Mouse (Mus musculus): Measurements from ENCODE around the gene D430042O09Rik.
A peak's percentile ranks its signal among the peaks of the same experiment; 100 is the strongest.

D430042O09Rik gene

DNA sequence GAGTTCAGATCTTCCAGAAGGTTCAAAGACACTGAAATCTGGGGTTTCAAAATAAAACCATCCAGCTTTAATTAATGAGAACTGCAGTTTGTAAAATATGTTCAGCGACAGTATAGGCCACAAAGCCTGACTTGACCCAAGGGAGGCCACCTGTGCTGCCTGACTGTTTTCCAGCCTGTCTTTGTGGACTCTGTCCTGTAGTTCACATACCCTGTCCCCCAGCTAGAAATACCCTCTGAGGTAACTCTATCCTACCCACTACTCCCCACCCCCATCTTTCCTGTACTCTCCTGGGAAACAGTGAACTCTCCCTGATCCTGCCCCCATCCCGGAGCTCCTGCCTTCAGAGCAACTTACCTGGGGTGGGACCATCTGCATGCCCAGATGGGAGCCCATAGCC, 175.5 kb downstream of the D430042O09Rik start:
- no peak for DNase-seq

DNA sequence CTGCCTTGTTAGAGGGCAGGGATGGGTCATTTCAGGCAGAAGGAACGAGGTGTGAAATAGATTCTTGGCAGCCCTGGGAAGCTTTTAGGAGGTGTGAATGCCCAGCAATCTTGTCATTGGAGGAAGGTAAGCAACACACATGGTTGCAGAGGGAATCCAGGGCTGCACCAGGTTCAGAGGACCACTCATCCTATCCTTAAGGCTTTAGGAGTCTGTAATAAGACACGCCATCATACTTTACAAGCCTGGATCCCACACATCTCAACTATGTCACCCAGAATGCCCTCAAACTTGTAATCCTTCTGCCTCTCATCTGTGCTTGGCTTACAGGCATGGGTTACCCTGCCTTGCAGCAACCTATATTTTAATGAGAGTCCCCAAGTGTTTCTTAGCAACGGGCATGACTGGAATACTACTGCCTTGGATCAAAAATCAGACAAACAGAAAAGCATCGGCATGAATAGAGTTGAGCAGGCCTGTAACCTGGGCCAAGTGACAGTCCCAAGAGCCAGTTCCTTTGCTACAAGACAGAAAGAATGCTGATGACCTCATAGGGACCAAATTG, 178.5 kb downstream of the D430042O09Rik start:
- DNase-seq, result no peak

DNA sequence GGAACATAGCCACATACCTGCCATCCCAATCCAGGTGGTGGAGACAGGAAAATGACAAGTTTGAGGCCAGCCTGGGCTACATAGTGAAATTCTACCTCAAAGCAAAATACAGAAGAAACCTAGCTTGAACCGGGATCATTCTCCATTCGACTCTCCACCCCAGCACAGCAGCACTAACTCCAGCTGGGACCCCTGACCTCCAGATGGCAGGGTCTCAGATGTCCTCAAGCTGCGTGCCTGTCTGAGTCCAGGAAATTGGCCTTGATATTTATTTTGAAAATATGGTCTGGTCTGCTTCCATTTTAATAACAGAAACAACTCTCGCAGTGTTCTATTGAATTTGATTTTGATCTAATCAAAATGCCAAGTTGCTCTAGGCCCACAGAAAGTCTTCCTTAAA, 179.4 kb downstream of the D430042O09Rik start:
- no peak for DNase-seq

DNA sequence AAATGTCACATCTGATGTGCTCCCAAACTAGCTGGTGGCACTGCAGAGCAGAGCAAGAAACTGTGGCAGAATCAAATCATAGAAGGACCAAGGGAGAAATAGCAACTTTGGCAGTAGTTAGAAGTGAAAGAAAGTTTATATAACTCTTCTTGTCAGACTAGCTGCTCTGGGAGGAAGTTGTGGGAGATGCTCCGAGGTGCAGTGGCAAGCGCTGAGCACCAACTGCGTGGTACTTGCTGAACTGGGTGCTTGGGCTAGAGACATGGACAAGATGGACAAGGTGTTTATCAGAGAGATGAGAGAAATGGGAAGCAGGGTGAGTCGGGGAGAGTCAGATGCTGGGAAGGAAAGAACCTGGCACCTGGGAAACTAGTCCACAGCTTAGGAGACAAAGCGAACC, 180.1 kb downstream of the D430042O09Rik start:
- DNase-seq, result no peak

DNA sequence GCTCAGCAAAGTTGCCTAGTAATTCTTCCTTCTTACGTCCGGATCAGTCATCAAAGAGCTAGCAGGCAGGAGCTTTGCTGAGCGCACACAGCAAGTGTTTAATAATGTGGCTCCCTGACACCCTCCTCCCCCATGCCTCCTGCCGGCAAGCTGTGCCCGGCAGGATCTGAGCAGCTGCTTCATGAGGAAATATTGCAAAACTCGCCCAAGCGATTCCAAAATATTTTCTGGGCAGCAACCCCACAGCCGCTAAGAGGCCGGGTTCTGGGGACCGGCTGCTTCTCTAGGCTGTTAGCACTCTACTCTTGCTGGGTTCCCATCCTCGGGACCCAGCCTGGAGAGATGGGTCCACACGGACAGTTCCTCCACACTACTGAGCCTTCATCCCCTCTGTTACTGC, 180.7 kb downstream of the D430042O09Rik start:
- DNase-seq, result no peak

DNA sequence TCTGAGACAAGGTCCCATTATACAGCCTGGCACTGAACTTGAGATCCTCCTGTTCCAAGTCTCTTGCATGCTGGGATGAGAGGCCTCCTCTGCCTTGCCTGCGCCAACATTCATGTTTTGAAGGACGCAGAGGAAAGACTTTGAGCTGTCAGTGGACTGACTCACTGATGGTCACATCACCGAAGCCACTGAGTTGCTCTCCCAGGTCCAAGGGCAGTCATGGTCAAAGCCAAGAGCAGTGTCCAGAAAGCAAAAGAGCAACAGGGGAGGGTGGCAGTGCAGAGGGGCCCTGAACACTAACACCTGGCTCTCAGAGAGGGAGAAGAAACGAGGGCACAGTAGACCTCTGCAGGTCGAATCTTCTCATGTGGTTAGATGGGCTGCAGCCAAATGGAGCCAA, 185.9 kb downstream of the D430042O09Rik start:
- DNase-seq, result no peak

DNA sequence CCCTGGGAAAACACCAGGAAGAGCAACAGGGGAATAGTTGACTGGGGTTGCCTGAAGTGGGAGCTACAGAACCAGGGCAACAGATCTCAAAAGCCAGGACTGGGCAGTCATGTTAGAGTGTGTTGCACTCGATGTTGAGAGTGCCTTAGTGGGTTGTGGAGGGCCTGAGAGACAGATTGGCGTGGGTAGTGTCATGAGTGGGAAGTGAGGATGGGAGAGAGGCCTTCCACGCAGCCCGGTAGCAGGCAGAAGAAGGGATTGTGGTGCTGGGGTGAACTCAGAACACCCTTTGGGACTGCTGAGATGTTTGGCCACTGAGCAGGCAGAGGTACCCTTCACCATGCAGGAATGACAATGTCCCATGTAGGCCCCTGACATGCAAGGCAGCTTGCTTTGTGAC, 189.4 kb downstream of the D430042O09Rik start:
- no peak for DNase-seq

DNA sequence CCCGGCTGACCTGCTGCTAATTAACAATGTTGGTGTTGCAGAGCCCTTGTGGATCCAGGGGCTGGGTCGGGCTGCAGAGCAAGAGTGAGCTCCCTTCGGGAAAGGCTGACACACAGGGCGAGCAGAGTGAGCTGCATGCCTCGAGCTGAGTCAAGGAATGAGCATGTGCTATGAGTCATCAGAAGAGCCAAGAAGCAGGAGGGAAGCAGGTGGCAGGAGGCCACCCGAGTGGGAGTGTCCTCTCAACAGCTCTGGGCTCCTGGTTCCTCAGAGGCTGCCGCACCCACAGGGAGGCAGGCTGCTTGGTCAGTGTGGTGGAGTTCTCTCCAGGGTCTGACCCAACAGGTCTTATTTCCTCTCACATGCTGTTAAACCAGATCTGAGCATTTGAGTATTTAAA, 191.3 kb downstream of the D430042O09Rik start:
- DNase-seq, result no peak

DNA sequence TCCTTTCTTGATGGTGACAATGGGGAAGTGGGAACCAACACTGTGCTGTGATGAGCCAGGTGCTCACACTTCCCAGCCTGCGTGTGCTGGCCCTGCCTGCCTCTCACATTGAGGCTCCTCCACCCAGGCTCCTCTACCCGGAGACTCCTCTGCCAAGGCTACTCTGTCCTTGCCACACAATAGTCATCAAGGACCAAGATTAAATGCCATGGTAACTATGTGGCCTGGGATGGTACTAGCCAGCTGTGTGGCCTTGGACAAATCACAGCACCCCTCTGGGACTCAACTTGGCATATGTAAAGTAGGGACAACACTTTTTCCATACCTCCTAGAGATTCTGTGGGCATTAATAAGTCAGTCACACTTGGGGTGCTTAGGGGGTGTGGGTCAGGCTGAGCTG, 192.2 kb downstream of the D430042O09Rik start:
- no peak for DNase-seq

DNA sequence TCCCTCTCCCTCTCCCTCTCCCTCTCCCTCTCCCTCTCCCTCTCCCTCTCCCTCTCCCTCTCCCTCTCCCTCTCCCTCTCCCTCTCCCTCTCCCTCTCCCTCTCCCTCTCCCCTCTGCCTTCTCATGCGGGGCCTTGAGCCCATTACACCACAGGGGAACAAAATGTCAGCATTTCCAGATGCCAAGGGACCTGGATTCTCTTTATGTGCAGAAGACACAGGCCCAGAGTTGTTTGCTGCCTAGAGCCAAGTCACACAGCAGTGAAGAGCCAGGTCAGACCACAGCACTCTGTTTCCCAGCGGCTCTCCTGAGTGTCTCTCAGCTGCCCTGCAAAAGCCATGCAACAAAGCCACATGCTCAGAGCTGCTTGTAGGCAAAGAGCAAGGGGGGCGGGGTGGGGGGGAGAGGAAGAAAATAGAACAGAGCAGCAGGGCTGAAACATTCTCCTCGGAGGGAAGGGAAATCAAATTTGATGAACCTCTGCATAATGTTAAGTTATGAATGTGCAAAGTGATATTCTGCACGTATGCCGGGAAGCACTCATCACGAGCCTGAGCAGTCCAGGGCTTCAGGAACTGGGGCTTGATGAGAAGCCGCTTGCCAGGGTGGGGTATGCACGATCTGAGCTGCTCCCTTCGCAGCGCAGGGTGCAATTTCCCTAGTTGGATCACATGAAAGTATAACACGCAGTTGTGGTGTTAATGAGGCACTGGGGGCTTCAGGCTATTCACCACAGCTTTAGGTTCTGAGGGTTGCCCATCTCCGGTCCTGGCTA, 192.9 kb downstream of the D430042O09Rik start:
- no peak for DNase-seq

DNA sequence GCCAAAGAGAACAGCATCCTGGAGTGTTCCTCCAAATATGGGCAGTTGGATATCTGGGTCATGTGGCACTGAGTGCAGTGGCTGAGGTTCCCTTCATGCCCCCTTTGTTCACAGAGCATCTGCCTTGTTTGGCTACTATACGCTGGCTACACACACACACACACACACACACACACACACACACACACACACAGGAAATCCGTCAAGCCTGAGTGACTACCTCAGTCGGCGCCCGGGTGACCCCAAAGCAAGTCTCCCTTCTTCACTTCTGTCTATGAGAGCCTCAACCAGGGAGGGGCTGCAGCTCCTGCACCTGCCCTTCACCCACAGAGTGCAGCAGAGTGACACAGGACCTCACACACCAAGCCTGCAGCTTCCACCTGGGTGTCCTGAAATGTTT, 213.1 kb downstream of the D430042O09Rik start:
- peak; percentile 18 for DNase-seq

DNA sequence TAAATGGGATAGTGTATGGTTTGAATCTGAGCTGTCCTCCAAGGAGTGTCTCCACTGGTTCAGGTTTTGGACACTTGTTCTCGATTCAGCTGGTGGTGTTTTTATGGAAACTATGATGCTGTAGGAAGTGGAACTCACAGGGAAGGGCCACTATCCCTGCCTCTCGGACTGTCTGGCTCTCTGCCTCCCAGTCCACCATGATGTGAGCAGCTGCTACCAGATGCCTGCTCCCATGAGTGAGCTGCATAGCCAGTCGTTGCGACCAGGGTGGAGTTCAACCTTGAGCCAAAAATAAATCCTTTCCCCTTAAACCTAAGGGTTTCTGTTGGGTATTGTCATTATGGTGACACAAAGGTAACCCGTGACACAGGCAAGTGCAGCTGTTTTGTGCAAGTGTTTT, 216.4 kb downstream of the D430042O09Rik start:
- DNase-seq, result no peak

All from thymus, postnatal 14 days (tissue).